Mouse (Mus musculus): ENCODE results near the gene Olfr1282.

- TF ChIP-seq CTCF (conservative IDR thresholded peaks at IDR 0.05; ENCODE audit: insufficient read depth, insufficient read length, low read depth, low read length) = no peak
- no peak for TF ChIP-seq POLR2A (IDR thresholded peaks at IDR 0.05; ENCODE audit: low read depth, low read length)
Measured at GRCm38 (mm10) chr2:111375222-111375621, 39.3 kb upstream of the Olfr1282 start, which contains the start of gene Olfr1284.

All from kidney, adult 2 months (tissue).